Mouse (Mus musculus) erythroblast, embryonic 14.5 days (primary cell): Measurements from ENCODE around the gene Kcnmb1.

ENCODE experiments used
- GATA1 ChIP-seq: IDR thresholded peaks from 2 replicates; pipeline ENCODE4 v1.6.1; 2012; ENCODE audit warnings: low read length, inconsistent platforms, mixed read lengths
- TAL1 ChIP-seq: IDR thresholded peaks from 3 replicates; pipeline ENCODE4 v1.6.1; 2012; ENCODE audit warnings: low read length, inconsistent platforms, mixed read lengths

DNA sequence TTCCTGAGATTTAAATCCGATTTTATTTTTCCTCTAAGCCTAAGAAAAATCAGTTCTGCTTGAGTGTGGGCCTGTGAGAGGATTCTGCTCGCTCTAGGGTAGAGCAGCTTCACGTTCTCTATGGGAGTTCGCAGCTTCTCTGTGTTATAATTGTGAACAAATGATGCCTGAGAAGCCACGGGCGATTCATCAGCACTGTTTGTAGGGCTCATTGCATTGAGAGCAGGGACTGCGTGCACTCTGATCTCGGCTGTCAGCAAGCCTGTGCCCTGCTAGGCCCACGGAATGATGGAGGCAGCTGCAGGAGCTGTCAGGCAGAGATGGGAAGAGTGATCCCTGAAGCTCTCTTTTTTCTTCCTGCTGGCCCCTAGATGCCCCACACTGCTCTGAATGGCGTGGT, 35.4 kb downstream of the Kcnmb1 start:
- TF ChIP-seq TAL1 (no peak), GATA1 (no peak)
